Mouse (Mus musculus): ENCODE results near the gene Maco1. TPM values are rescaled to one million over a fixed set of nuclear protein-coding genes. Genes with fewer than 3 reads are reported as not detected.
A peak's percentile ranks its signal among the peaks of the same experiment; 100 is the strongest.

Gene Maco1
- polyA plus RNA-seq, 1 experiment from 2014 or later = 48.2 TPM

- peaks cover 49% of the 10 kb centered on the region for H3K27me3 ChIP-seq (ENCODE audit: insufficient read depth, poor library complexity, severe bottlenecking)
- no peaks in the 10 kb centered on the region for H3K36me3 ChIP-seq
- WGBS = 13% methylated on average over 16 of the region's 16 CpGs
- H3K9me3 ChIP-seq = no peaks in the 10 kb centered on the region
- peaks cover 27% of the 10 kb centered on the region for H3K4me1 ChIP-seq (replicated peaks)
- no peak for DNase-seq (ENCODE audit: low spot score)
- peak overlapping the region; percentile 16; the same call in 1 of the 2 replicates for H3K4me3 ChIP-seq
- H3K27ac ChIP-seq = no peak overlapping the region
These were observed 16.1 kb upstream of the Maco1 start for GRCm38 (mm10) chr4:134869068-134869730.

- H3K36me3 ChIP-seq = no peaks in the 10 kb centered on the region
- H3K27ac ChIP-seq = no peak overlapping the region
- no peaks in the 10 kb centered on the region for H3K9me3 ChIP-seq
- H3K27me3 ChIP-seq (ENCODE audit: insufficient read depth, poor library complexity, severe bottlenecking) = peaks cover 49% of the 10 kb centered on the region
- WGBS = 27% methylated on average over 9 of the region's 9 CpGs
- DNase-seq (ENCODE audit: low spot score) = no peak
- no peak overlapping the region for H3K4me3 ChIP-seq
- peaks cover 27% of the 10 kb centered on the region for H3K4me1 ChIP-seq (replicated peaks)
These were observed 15.3 kb upstream of the Maco1 start for GRCm38 (mm10) chr4:134868490-134868889.

GRCm38 (mm10) chr4:134868065-134868464 is 14.9 kb upstream of the Maco1 start:
- Histone ChIP-seq H3K4me1 (replicated peaks) (peaks cover 27% of the 10 kb centered on the region), H3K4me3 (no peak overlapping the region), H3K36me3 (no peaks in the 10 kb centered on the region), H3K9me3 (no peaks in the 10 kb centered on the region), H3K27ac (no peak overlapping the region), H3K27me3 (ENCODE audit: insufficient read depth, poor library complexity, severe bottlenecking) (peaks cover 49% of the 10 kb centered on the region)
- DNase-seq (ENCODE audit: low spot score) = no peak
- 86% methylated on average over 10 of the region's 10 CpGs for WGBS

DNA sequence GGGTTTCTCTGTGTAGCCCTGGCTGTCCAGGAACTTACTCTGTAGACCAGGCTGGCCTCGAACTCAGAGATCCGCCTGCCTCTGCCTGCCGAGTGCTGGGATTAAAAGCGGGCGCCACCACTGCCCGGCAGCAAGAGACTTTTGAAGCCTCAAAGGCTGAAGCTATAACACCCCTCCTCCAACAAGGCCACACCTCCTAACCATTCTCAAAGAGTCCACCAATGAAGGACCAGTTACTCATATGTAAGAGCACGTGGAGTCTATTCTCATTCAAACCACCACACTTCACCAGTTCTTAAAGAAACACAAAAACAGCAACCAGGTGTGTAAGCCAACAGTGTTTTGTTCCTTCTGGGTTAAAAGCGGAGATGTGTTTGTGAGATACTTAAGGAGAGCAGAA is 14.5 kb upstream of the Maco1 start:
- Histone ChIP-seq H3K27me3 (ENCODE audit: insufficient read depth, poor library complexity, severe bottlenecking) (peaks cover 49% of the 10 kb centered on the region), H3K27ac (no peak overlapping the region), H3K36me3 (no peaks in the 10 kb centered on the region), H3K9me3 (no peaks in the 10 kb centered on the region), H3K4me3 (no peak overlapping the region), H3K4me1 (replicated peaks) (peaks cover 27% of the 10 kb centered on the region)
- 93% methylated on average over 8 of the region's 8 CpGs for WGBS
- DNase-seq (ENCODE audit: low spot score) = no peak

DNA sequence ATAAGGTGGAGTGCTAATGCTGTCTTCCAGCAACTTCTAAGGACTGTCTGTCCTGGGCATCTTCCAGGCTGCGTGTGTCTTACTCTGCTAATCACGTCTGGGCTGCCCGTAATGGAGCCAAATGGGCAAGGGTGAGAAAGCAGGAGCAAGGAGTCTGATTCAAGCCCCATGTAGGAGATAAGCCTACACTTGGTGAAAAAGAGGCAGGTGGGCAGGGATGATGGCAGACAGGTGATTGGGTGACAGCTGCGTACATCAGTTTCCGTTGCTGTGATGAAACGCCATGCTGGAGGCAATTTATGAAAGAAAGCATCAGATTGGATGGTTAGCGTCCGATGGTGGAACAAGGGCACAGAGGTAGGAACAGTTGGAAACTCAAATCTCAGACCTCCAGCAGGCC is 14.1 kb upstream of the Maco1 start:
- Histone ChIP-seq H3K4me1 (replicated peaks) (peaks cover 27% of the 10 kb centered on the region), H3K27me3 (ENCODE audit: insufficient read depth, poor library complexity, severe bottlenecking) (peaks cover 49% of the 10 kb centered on the region), H3K4me3 (no peak overlapping the region), H3K9me3 (no peaks in the 10 kb centered on the region), H3K36me3 (no peaks in the 10 kb centered on the region), H3K27ac (no peak overlapping the region)
- WGBS = 95% methylated on average over 8 of the region's 8 CpGs
- no peak for DNase-seq (ENCODE audit: low spot score)

DNA sequence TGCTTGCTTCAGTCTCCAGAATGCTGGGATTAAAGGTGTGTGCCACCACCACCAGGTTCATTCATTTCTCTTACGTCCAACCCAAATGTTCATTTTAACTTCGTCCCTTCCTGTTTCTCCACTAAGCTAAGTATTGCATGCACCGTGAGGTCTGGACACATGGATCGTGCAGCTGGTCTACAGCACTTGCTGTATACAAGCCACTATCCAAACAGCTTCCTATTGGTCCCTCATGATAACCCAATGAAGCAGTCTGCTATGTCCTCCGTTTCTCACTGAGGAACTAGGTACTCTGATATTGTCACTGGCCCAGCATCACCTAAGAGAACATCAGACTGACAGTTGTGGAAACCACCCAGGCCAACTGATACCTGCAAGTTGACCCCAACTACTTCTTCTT is 12.6 kb upstream of the Maco1 start:
- no peak for DNase-seq (ENCODE audit: low spot score)
- WGBS = 88% methylated on average over 5 of the region's 5 CpGs
- Histone ChIP-seq H3K4me1 (replicated peaks) (peaks cover 27% of the 10 kb centered on the region), H3K27ac (no peak overlapping the region), H3K27me3 (ENCODE audit: insufficient read depth, poor library complexity, severe bottlenecking) (peaks cover 37% of the 10 kb centered on the region), H3K4me3 (no peak overlapping the region), H3K36me3 (no peaks in the 10 kb centered on the region), H3K9me3 (no peaks in the 10 kb centered on the region)

DNA sequence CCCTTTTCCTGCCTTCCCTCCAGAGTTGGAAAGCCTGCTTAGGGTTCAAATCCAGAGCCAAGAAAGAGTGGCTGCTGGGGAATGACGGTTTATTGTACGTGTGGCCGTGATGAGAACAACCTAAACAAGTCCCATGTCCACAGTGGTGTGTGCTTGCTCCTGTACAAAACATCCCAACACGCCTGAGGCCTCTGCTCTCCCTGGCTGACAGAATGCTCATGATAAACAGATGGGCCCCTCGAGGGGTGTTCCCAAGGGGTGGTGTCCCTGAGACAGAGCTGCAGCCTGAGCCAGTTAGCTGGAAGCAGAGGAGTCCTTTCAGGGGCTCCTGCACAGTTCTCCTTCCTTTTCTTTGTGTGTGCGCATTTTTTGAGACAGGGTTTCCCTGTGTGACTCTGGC is 12.2 kb upstream of the Maco1 start:
- Histone ChIP-seq H3K4me1 (replicated peaks) (peaks cover 23% of the 10 kb centered on the region), H3K27ac (no peak overlapping the region), H3K4me3 (peak overlapping the region; percentile 9; the same call in 1 of the 2 replicates), H3K36me3 (no peaks in the 10 kb centered on the region), H3K9me3 (no peaks in the 10 kb centered on the region), H3K27me3 (ENCODE audit: insufficient read depth, poor library complexity, severe bottlenecking) (peaks cover 33% of the 10 kb centered on the region)
- no peak for DNase-seq (ENCODE audit: low spot score)
- 78% methylated on average over 6 of the region's 6 CpGs for WGBS

DNA sequence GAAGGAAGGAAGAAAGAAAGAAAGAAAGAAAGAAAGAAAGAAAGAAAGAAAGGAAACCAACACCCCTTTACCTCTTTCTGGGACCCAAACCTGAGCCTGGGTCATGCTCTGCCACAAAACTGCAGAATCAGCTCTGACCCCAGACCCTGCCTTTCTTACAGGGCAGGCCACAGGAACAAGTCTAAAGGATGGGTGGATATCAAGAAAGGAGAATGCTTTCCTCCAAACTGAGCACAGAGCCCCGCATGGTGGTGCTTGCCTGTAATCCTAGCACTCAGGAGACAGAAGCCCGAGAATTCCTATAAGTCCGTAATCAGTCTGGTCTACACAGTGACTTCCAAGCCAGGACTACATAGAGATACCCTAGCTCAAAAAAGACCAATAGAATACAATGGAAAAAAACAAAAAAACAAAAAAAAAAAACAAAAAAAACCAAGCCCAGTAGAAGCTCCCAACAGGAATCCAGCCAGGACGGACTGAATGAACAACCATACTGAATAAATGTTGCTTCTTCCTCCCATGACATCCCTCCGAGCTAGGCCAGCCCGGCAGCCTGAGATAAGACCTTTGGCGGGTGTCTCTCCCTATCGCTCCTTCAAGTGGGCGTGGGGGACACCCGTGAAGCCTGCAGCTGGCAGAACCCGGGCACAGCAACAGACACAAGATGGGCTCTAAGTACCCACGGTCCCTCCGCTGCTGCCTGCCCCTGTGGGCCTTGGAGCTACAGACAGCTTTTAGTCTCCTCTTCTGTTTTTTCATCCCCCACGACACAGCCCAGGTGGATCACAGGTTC is 11.0 kb upstream of the Maco1 start, which contains the start of gene Rhd:
Gene Rhd, plus strand, starts transcription at position 600 of the 793 bp plus-strand sequence.
- Histone ChIP-seq H3K27me3 (ENCODE audit: insufficient read depth, poor library complexity, severe bottlenecking) (peaks cover 21% of the 10 kb centered on the region), H3K36me3 (no peaks in the 10 kb centered on the region), H3K9me3 (no peaks in the 10 kb centered on the region), H3K4me3 (peak within 1 kb of the TSS; percentile 29), H3K27ac (peak within 1 kb of the TSS; percentile 70), H3K4me1 (replicated peaks) (peaks cover 11% of the 10 kb centered on the region)
- WGBS = 76% methylated on average over 14 of the region's 14 CpGs
- DNase-seq (ENCODE audit: low spot score) = no peak

DNA sequence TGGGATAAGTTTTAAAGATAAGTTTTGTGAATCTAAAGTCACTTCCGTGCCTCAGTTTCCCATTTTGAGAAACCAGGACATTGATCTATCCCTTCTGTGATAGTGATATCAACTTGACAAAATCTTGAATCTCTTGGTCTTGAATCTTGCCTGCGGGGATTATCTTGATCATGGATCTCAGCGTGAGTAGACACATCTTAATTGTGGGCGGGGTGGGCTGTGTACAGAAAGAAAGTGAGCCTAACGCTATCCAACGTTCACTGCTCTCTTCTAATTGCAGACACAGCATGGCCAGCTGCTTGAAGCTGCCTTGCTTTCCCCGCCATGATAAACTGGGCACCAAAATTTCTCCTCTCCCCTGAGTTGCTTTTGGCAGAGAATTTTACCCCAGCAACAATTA is 9.9 kb upstream of the Maco1 start:
- no peak overlapping the region for H3K4me3 ChIP-seq
- no peak for DNase-seq (ENCODE audit: low spot score)
- WGBS = 87% methylated on average over 7 of the region's 7 CpGs
- H3K4me1 ChIP-seq (replicated peaks) = peaks cover 3% of the 10 kb centered on the region; the same call in 1 of the 2 replicates
- H3K9me3 ChIP-seq = no peaks in the 10 kb centered on the region
- H3K27me3 ChIP-seq (ENCODE audit: insufficient read depth, poor library complexity, severe bottlenecking) = peaks cover 9% of the 10 kb centered on the region; the same call in 1 of the 2 replicates
- H3K27ac ChIP-seq = no peak overlapping the region
- H3K36me3 ChIP-seq = no peaks in the 10 kb centered on the region

- H3K4me3 ChIP-seq = no peak overlapping the region
- H3K4me1 ChIP-seq (replicated peaks) = peaks cover 3% of the 10 kb centered on the region; the same call in 1 of the 2 replicates
- no peaks in the 10 kb centered on the region for H3K27me3 ChIP-seq (ENCODE audit: insufficient read depth, poor library complexity, severe bottlenecking)
- H3K27ac ChIP-seq = no peak overlapping the region
- H3K36me3 ChIP-seq = no peaks in the 10 kb centered on the region
- no peaks in the 10 kb centered on the region for H3K9me3 ChIP-seq
- DNase-seq (ENCODE audit: low spot score) = no peak
- 90% methylated on average over 6 of the region's 6 CpGs for WGBS
These were observed 8.7 kb upstream of the Maco1 start for GRCm38 (mm10) chr4:134861884-134862283.

GRCm38 (mm10) chr4:134858494-134858893 is 5.3 kb upstream of the Maco1 start:
- Histone ChIP-seq H3K9me3 (no peaks in the 10 kb centered on the region), H3K27me3 (ENCODE audit: insufficient read depth, poor library complexity, severe bottlenecking) (peaks cover 22% of the 10 kb centered on the region), H3K4me3 (no peak overlapping the region), H3K36me3 (no peaks in the 10 kb centered on the region), H3K27ac (no peak overlapping the region), H3K4me1 (replicated peaks) (peaks cover 16% of the 10 kb centered on the region)
- 89% methylated on average over 4 of the region's 4 CpGs for WGBS
- DNase-seq (ENCODE audit: low spot score) = no peak

- no peak for DNase-seq (ENCODE audit: low spot score)
- H3K27me3 ChIP-seq (ENCODE audit: insufficient read depth, poor library complexity, severe bottlenecking) = peaks cover 22% of the 10 kb centered on the region
- no peak overlapping the region for H3K4me3 ChIP-seq
- H3K36me3 ChIP-seq = no peaks in the 10 kb centered on the region
- WGBS = 38% methylated on average over 5 of the region's 5 CpGs
- peak overlapping the region; percentile 35; the same call in 1 of the 2 replicates for H3K27ac ChIP-seq
- peaks cover 27% of the 10 kb centered on the region for H3K4me1 ChIP-seq (replicated peaks)
- H3K9me3 ChIP-seq = no peaks in the 10 kb centered on the region
These were observed 3.4 kb upstream of the Maco1 start for GRCm38 (mm10) chr4:134856501-134856900.

DNA sequence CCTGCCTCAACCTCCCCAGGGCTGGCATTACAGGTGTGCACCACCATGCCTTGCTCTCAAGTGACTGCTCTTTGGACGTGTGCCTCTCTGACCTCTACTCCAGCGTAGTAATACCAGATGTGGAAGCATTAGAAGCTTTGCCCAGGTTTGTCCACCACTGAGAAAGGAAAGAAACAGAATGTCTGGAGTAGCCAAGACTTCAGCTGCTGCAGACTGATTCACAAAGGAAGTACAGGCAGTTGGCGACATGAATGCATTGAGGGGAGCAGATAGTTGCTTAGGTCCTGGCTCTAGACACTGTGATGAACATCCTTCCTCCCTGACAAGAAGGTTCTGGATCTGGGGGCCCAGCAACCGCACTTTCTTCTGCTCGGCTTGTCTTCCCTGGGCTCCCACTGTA is 2.9 kb upstream of the Maco1 start:
- H3K4me3 ChIP-seq = no peak overlapping the region
- 60% methylated on average over 5 of the region's 5 CpGs for WGBS
- peaks cover 31% of the 10 kb centered on the region for H3K4me1 ChIP-seq (replicated peaks)
- H3K27me3 ChIP-seq (ENCODE audit: insufficient read depth, poor library complexity, severe bottlenecking) = peaks cover 22% of the 10 kb centered on the region
- peak overlapping the region; percentile 35; the same call in 1 of the 2 replicates for H3K27ac ChIP-seq
- H3K9me3 ChIP-seq = no peaks in the 10 kb centered on the region
- DNase-seq (ENCODE audit: low spot score) = no peak
- H3K36me3 ChIP-seq = no peaks in the 10 kb centered on the region
